Mouse (Mus musculus): Measurements from ENCODE around the gene Zbtb48.

DNA sequence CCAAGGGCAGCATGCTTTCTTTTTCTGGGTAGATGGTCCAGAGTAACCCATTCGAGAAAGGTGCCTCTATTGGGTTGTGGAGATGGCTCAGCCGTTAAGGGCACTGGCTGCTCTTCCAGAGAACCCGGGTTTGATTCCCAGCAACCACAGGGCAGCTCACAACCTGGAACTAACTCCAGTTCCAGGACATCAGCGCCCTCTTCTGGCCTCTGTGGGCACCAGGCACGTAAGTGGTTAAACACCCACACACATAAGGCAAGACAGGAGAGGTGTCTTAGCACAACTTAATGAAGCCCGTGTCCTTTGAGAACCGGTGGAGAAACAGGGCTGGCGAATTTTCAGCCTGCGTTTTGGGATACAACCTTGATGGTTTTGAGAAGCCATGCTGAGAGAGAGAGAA lies 47.1 kb upstream of the Zbtb48 start:
- TF ChIP-seq CTCF (IDR thresholded peaks at IDR 0.05; ENCODE audit: low read depth) (no peak), EP300 (IDR thresholded peaks at IDR 0.05; ENCODE audit: low read depth) (no peak)
